Mouse (Mus musculus): ENCODE measurements around the gene Fgfr2. TPM values are rescaled to one million over a fixed set of nuclear protein-coding genes. Genes with fewer than 3 reads are reported as not detected.

Gene Fgfr2
- polyA plus RNA-seq, 1 experiment from 2014 or later = 11.4 TPM

DNA sequence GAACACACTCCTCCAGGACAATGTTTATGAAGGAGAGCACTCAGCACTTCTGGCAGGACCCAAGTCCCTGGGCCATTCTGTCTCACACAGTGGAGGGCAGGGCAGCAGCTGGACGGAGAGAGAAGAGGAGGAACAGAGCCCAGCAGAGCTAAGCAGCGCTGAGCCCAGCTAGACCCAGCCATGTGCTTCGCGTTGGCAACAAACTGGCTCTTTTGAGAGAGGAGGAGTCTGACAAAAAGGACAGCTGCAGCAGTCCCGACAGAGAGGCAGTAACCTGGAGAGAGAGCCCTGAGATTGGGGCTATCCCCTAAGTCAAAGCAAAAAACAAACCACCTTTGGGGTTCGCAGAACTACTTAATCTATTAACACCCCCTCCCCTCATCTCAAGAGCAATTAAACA is 312.8 kb downstream of the Fgfr2 start:
- peak overlapping the region; percentile 10; the same call in 1 of the 2 replicates for H3K9ac ChIP-seq (ENCODE audit: low read depth, low read length)
- H3K27me3 ChIP-seq (ENCODE audit: control insufficient read depth, insufficient read depth, low read depth, low read length) = peaks cover 8% of the 10 kb centered on the region; the same call in 1 of the 2 replicates
- peaks cover 63% of the 10 kb centered on the region for H3K4me1 ChIP-seq (ENCODE audit: control insufficient read depth, low read depth, low read length)
- H3K4me3 ChIP-seq (ENCODE audit: low read depth, low read length) = no peak overlapping the region
- peak overlapping the region; percentile 10 for H3K4me2 ChIP-seq (ENCODE audit: low read depth, low read length)
- no peaks in the 10 kb centered on the region for H3K9me3 ChIP-seq (replicated peaks; ENCODE audit: control insufficient read depth, low read length)
- H3K27ac ChIP-seq (ENCODE audit: low read length) = peak overlapping the region; percentile 43
- ATAC-seq (ENCODE audit: low read depth) = no peak
- H3K36me3 ChIP-seq (ENCODE audit: control insufficient read depth, insufficient read depth) = no peaks in the 10 kb centered on the region
- WGBS (ENCODE audit: insufficient replicate concordance) = 52% methylated on average over 6 of the region's 6 CpGs

DNA sequence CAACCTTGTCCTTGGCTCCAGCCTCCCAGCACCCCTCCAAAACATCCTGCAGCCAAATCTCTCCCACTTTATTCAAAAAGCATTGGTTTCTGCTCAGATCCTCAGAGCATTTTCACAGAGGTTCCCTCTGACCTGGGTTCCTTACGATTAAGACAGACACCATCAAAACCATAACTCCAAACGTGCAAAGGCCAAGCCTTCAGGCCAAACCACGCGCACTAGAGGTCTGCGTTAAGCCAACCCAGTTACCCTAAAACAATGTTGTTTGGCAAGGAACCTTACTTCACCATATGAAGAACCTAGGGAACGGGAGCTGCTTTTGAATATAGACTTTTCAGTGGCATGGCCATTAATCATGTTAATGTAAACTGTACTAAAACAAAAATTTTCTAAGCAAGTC is 313.4 kb downstream of the Fgfr2 start:
- Histone ChIP-seq H3K9me3 (replicated peaks; ENCODE audit: control insufficient read depth, low read length) (no peaks in the 10 kb centered on the region), H3K4me2 (ENCODE audit: low read depth, low read length) (peak overlapping the region; percentile 25; the same call in 1 of the 2 replicates), H3K4me3 (ENCODE audit: low read depth, low read length) (no peak overlapping the region), H3K36me3 (ENCODE audit: control insufficient read depth, insufficient read depth) (no peaks in the 10 kb centered on the region), H3K4me1 (ENCODE audit: control insufficient read depth, low read depth, low read length) (peaks cover 70% of the 10 kb centered on the region), H3K27ac (ENCODE audit: low read length) (peak overlapping the region; percentile 78), H3K27me3 (ENCODE audit: control insufficient read depth, insufficient read depth, low read depth, low read length) (peaks cover 8% of the 10 kb centered on the region; the same call in 1 of the 2 replicates), H3K9ac (ENCODE audit: low read depth, low read length) (peak overlapping the region; percentile 9; the same call in 1 of the 2 replicates)
- 55% methylated on average over 6 of the region's 6 CpGs for WGBS (ENCODE audit: insufficient replicate concordance)
- ATAC-seq (ENCODE audit: low read depth) = no peak

DNA sequence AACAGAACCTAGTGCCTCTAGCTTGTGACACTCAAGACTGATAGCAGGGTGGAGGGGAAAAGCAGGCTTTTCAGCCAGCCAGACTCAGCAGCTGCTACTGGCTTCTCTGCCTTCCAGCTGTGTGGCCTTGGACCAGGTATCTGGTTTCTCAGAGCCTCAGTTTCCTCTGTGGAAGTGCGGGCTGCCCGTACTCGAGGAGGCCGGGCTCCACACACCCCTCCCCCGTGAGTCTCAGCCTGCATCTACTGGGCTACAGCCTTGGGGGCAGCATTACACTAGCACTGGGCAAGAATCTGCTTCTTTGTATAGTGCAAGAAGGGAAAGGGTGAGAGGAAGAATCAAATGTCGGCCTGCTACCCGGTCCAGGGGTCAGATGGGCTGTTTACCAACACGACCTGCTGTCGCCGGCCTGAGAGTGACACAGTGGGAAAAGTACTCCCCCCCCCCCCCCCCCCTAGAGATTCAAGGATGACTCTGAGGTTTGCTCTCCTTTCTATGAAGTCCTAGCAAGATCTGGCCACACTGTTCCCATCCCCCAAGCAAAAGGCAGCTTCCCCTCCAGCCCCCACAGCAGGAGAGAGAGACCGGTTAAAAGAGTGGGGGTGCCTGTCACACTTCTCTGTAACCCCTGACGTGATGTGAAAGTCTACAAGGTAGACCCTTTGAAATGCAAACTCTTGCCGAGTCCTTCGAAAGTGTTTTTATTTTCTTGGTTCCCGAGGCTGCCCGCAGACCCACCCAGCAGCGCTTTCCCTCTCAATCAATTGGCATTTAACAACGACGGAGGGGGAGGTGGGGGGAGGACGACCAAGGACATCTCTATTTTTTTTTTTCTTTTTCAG is 314.1 kb downstream of the Fgfr2 start:
- Histone ChIP-seq H3K4me1 (ENCODE audit: control insufficient read depth, low read depth, low read length) (peaks cover 74% of the 10 kb centered on the region), H3K27ac (ENCODE audit: low read length) (peak overlapping the region; percentile 78), H3K4me2 (ENCODE audit: low read depth, low read length) (peak overlapping the region; percentile 27), H3K27me3 (ENCODE audit: control insufficient read depth, insufficient read depth, low read depth, low read length) (peaks cover 6% of the 10 kb centered on the region; the same call in 1 of the 2 replicates), H3K9ac (ENCODE audit: low read depth, low read length) (peak overlapping the region; percentile 51), H3K4me3 (ENCODE audit: low read depth, low read length) (no peak overlapping the region), H3K36me3 (ENCODE audit: control insufficient read depth, insufficient read depth) (no peaks in the 10 kb centered on the region), H3K9me3 (replicated peaks; ENCODE audit: control insufficient read depth, low read length) (no peaks in the 10 kb centered on the region)
- ATAC-seq (ENCODE audit: low read depth) = no peak
- 15% methylated on average over 20 of the region's 20 CpGs for WGBS (ENCODE audit: insufficient replicate concordance)

DNA sequence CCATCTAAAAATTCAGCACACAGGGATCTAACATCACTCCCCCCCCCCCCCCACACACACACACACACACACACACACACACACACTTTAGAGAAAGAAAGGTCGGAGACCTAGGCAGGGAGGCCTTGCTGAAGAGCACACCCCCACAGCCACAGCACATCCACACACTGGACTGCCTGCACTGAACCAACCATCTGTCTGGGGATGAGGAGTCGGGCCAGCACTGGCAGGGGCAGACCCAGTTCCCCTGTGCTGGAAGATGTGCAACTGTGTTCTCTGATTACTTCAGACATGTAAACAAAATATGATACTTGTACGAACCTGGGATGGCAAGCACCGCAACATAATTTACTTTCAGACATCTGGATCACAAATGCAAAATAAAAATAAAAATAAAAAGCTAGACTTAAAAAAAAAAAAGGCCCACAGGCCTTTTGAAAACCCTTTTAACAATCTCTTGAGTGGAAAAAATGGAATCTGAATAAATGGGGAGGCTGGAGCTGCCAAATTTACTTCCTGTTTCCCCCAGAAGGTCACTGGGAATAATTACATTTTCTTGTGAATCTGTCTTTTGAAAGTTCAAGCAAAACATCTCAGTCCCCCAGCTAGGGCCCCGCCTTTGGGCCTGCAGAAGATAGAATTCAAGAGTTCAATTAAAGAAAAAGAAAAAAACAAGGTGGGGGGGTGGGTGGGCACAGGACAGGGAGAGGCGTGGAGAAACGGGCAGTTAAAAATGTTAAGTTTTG is 314.9 kb downstream of the Fgfr2 start:
- H3K9ac ChIP-seq (ENCODE audit: low read depth, low read length) = no peak overlapping the region
- no peak overlapping the region for H3K4me2 ChIP-seq (ENCODE audit: low read depth, low read length)
- no peaks in the 10 kb centered on the region; the same call in 1 of the 2 replicates for H3K27me3 ChIP-seq (ENCODE audit: control insufficient read depth, insufficient read depth, low read depth, low read length)
- ATAC-seq (ENCODE audit: low read depth) = no peak
- H3K4me1 ChIP-seq (ENCODE audit: control insufficient read depth, low read depth, low read length) = peaks cover 78% of the 10 kb centered on the region
- H3K9me3 ChIP-seq (replicated peaks; ENCODE audit: control insufficient read depth, low read length) = no peaks in the 10 kb centered on the region
- H3K36me3 ChIP-seq (ENCODE audit: control insufficient read depth, insufficient read depth) = no peaks in the 10 kb centered on the region
- no peak overlapping the region for H3K4me3 ChIP-seq (ENCODE audit: low read depth, low read length)
- WGBS (ENCODE audit: insufficient replicate concordance) = 67% methylated on average over 7 of the region's 7 CpGs
- H3K27ac ChIP-seq (ENCODE audit: low read length) = peak overlapping the region; percentile 78

DNA sequence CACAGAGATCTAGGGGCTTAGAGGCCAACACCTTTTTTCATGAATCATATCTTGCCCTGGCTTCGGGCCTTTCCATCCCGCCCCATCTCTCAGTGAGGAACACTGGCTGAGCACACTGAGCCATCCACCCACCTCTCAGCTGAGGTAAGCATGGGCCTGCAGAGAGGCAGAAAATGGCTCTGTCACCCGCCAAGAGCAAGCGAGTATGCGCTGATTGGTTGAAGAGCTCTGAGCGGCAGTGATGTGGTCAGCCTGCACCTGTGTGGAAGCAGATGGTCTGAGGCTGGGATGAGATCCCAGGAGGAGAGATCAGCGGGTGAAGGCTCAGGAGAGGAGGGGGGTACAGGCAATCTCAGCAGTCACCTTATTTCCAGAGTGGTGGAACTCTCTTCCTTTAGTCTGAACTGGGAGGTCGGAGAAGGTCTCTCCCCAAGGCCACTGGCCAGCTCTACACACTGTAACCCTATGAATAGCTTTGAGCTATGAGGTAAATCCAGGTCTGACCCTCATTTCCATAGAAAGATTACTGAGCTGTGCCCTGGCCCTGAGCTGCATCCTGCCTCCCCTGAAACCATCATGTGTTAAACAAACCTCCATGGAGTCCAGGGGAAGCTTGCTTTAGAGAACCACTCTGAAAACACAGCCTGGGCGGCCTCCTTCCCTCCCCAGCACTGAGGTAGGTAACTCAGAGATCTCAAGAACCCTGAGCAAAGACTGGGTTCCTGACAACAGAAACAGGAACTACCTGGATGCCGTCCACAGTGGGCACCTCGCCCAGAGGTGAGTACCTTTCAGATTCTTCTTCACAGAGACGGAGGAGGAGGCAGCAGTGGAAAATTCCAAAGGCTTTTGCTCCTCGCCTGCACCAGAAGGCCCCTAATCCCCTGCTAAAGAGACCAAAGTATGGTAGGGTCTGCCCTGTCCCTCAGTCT is 316.0 kb downstream of the Fgfr2 start:
- Histone ChIP-seq H3K4me1 (ENCODE audit: control insufficient read depth, low read depth, low read length) (peaks cover 76% of the 10 kb centered on the region), H3K9ac (ENCODE audit: low read depth, low read length) (no peak overlapping the region), H3K36me3 (ENCODE audit: control insufficient read depth, insufficient read depth) (no peaks in the 10 kb centered on the region), H3K27me3 (ENCODE audit: control insufficient read depth, insufficient read depth, low read depth, low read length) (no peaks in the 10 kb centered on the region), H3K27ac (ENCODE audit: low read length) (no peak overlapping the region; the same call in 1 of the 2 replicates), H3K4me2 (ENCODE audit: low read depth, low read length) (no peak overlapping the region), H3K9me3 (replicated peaks; ENCODE audit: control insufficient read depth, low read length) (no peaks in the 10 kb centered on the region), H3K4me3 (ENCODE audit: low read depth, low read length) (no peak overlapping the region)
- 74% methylated on average over 13 of the region's 13 CpGs for WGBS (ENCODE audit: insufficient replicate concordance)
- no peak for ATAC-seq (ENCODE audit: low read depth)

DNA sequence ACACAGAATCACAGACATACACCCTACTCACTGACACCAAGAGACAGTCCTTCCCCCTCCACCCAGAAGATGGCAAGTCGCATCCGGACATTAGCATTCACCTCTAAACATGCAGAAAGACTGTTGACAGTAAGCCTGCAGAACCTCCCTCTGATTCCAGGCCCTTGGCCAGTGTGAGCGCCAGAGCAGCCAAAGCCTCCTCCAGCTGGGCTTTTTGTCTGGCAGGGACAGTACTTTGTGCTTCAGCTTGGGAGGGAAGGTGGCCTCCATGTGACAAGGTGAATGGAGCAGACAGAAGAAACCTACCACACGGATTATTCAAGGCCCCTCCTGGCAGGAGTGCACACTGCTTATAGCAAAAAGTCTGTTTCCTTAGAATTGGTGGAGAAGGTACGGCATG is 316.9 kb downstream of the Fgfr2 start:
- Histone ChIP-seq H3K27ac (ENCODE audit: low read length) (no peak overlapping the region), H3K27me3 (ENCODE audit: control insufficient read depth, insufficient read depth, low read depth, low read length) (no peaks in the 10 kb centered on the region), H3K4me2 (ENCODE audit: low read depth, low read length) (no peak overlapping the region), H3K4me1 (ENCODE audit: control insufficient read depth, low read depth, low read length) (peaks cover 67% of the 10 kb centered on the region), H3K9me3 (replicated peaks; ENCODE audit: control insufficient read depth, low read length) (no peaks in the 10 kb centered on the region), H3K4me3 (ENCODE audit: low read depth, low read length) (no peak overlapping the region), H3K9ac (ENCODE audit: low read depth, low read length) (no peak overlapping the region), H3K36me3 (ENCODE audit: control insufficient read depth, insufficient read depth) (no peaks in the 10 kb centered on the region)
- ATAC-seq (ENCODE audit: low read depth) = no peak
- 82% methylated on average over 5 of the region's 5 CpGs for WGBS (ENCODE audit: insufficient replicate concordance)

DNA sequence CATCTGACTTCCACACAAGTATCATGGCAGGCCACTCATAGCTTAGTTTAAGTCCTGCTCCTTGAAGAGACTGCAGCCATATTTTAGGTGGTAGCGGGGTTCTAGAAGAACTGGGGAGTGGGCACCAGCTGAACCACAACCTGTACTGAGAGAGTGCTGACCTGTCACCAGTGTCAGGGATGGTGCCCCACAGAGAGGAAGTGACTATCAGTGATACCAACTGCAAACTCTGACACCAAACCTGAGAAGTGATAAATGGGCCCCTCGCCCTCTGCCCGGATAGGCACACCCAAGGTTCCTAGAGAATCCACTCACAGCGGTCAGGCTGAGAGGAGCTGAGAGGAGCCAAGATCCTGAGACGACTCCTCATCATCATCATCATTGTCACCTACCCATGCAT is 318.2 kb downstream of the Fgfr2 start:
- ATAC-seq (ENCODE audit: low read depth) = peak; percentile 80
- peak overlapping the region; percentile 34; the same call in 1 of the 2 replicates for H3K9ac ChIP-seq (ENCODE audit: low read depth, low read length)
- peak overlapping the region; percentile 67; the same call in 1 of the 2 replicates for H3K27ac ChIP-seq (ENCODE audit: low read length)

DNA sequence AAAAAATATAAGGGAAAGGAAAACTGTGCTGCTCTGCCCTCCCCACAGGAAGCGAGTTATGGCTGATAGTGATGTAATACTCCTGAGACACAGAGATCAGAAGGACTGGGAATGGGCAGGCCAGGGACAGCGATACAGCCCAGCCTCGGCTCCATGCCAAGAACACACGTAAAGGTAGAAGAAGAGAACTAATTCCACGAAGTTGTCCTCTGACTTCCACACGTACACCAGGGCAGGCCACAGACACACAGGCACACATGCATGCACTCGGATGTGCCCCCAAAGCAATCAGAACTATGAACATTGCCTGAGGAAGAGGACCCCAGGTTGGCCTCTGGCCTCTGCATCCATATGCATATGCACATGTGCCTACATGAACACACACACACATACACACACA is 318.7 kb downstream of the Fgfr2 start:
- WGBS (ENCODE audit: insufficient replicate concordance) = 50% methylated on average over 7 of the region's 7 CpGs
- H3K36me3 ChIP-seq (ENCODE audit: control insufficient read depth, insufficient read depth) = no peaks in the 10 kb centered on the region
- ATAC-seq (ENCODE audit: low read depth) = no peak; the same call in 1 of the 2 replicates
- H3K4me1 ChIP-seq (ENCODE audit: control insufficient read depth, low read depth, low read length) = peaks cover 55% of the 10 kb centered on the region
- peak overlapping the region; percentile 67 for H3K27ac ChIP-seq (ENCODE audit: low read length)
- H3K9ac ChIP-seq (ENCODE audit: low read depth, low read length) = peak overlapping the region; percentile 14; the same call in 1 of the 2 replicates
- H3K4me3 ChIP-seq (ENCODE audit: low read depth, low read length) = no peak overlapping the region
- H3K27me3 ChIP-seq (ENCODE audit: control insufficient read depth, insufficient read depth, low read depth, low read length) = no peaks in the 10 kb centered on the region
- no peaks in the 10 kb centered on the region for H3K9me3 ChIP-seq (replicated peaks; ENCODE audit: control insufficient read depth, low read length)
- peak overlapping the region; percentile 53 for H3K4me2 ChIP-seq (ENCODE audit: low read depth, low read length)

More for the DNA sequence above, 318.2 kb downstream of the Fgfr2 start:
- Histone ChIP-seq H3K27me3 (ENCODE audit: control insufficient read depth, insufficient read depth, low read depth, low read length) (no peaks in the 10 kb centered on the region), H3K9me3 (replicated peaks; ENCODE audit: control insufficient read depth, low read length) (no peaks in the 10 kb centered on the region), H3K36me3 (ENCODE audit: control insufficient read depth, insufficient read depth) (no peaks in the 10 kb centered on the region), H3K4me3 (ENCODE audit: low read depth, low read length) (0 out of 2 replicates have a peak overlapping the region, but pooled peaks have one; percentile 4), H3K4me1 (ENCODE audit: control insufficient read depth, low read depth, low read length) (peaks cover 59% of the 10 kb centered on the region), H3K4me2 (ENCODE audit: low read depth, low read length) (peak overlapping the region; percentile 53)
- WGBS (ENCODE audit: insufficient replicate concordance) = 21% methylated on average over 5 of the region's 5 CpGs
